ENCODE assay signal across 7 mouse cellular contexts in the genomic region with DNA sequence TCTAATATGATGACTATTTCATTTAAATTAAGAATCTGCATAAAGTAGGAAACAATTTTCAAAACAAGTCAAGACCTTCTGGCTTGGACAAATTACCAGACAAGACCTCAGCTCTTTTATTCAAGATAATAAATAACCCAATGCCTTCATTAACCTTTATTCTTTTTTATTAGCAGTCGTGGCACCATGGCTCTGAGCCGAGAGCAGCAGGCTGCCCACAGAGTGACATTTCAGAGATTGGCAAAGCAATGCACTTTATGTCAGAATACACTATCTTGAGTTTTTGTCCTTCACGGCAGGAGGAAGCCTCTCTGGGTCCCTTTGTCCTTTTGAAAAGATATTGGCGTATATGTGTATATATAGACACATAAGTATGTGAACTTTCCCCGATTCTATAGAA.
"Had no signal": no experiment of that assay in that cellular context is flagged by ENCODE, and none has a peak within 500 bp of the region (broad histone marks: within the 10 kb centered on the region; RNA-seq: fewer than 3 reads in every experiment).

No protein-coding gene starts in this region.

- ATAC-seq: liver, embryonic 12.5 days had no signal

- DNase-seq: kidney, postnatal 14 days; lung, embryonic 14.5 days; lung, postnatal 14 days; right cerebral cortex, adult 18-20 months; right cerebral cortex, postnatal 25 days; thymus, postnatal 4 days had no signal
